Mouse (Mus musculus): ENCODE results near the gene Snx20. TPM values are rescaled to one million over a fixed set of nuclear protein-coding genes. Genes with fewer than 3 reads are reported as not detected.

The Snx20 gene
- total RNA-seq, 2 experiments from 2014 or later: 0.98 to 1.6 TPM

GRCm38 (mm10) chr8:88593947-88594346 is 42.0 kb downstream of the Snx20 start:
- intact Hi-C loops (cut with DNase I): no loop called here
- Histone ChIP-seq H3K27ac (no peak overlapping the region), H3K4me3 (no peak overlapping the region)
- no peak for DNase-seq (ENCODE audit: extremely low spot score in 1 of 2, low spot score in 2 of 2)
- no peak for TF ChIP-seq CTCF (IDR thresholded peaks at IDR 0.05)

DNA sequence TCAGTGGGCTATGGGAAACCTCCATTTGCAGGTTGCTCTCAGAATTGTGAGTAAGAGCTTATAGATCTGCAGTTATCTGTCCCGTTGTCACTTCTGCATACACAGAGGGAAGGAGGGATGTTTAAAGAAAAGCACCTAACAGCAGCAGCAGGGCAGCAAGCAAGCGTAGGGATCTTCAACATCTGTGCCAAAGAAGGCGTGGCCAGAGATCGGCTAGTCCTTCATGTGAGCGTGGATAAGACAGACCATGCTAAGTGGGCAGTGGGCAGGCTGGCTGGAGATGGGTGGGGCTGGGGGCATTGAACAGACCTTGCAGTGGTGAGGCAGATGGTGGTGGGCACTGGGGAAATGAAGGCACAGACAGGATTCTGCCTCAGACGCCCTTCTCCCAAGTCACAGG is 45.7 kb downstream of the Snx20 start:
- H3K27ac ChIP-seq: no peak overlapping the region
- no peak for DNase-seq (ENCODE audit: extremely low spot score in 1 of 2, low spot score in 2 of 2)
- intact Hi-C loops (cut with DNase I): no loop called here
- no peak for TF ChIP-seq CTCF (IDR thresholded peaks at IDR 0.05)
- H3K4me3 ChIP-seq: no peak overlapping the region

DNA sequence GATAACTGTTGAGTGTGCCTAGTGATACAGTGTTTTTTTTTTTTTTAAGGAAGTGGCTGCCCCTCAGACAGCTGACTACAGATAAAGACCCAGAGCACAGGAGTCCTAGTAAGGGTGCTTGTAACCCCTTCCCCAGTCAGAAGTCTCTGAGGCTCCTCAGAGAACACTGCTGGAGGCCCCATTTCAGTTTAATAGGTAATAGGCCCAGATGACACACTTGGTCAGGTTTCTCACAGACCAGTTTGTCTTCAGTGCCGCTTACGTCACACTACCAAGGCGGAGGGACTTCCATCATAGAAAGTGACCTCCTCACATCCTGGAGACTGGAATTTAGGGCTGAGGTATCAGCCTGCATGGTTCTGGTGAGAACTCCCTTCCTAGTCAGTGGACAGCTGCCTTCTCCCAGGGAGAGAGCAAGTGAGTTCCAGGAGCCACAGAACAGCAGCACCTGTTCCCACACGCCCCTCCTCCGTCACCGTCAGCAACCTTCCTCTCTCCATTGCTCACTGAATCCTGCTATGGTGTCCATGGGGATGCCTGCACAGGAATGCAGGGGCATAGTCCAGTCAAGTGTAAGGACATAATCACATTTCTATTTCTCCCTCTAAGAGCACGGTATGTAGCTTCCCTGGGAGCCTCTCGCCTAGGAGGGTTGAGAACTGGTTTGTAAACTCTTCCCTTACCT is 47.6 kb downstream of the Snx20 start:
- DNase-seq (ENCODE audit: extremely low spot score in 1 of 2, low spot score in 2 of 2): no peak

GRCm38 (mm10) chr8:88583863-88584262 is 52.1 kb downstream of the Snx20 start:
- no peak for TF ChIP-seq CTCF (IDR thresholded peaks at IDR 0.05)
- no peak overlapping the region for H3K4me3 ChIP-seq
- intact Hi-C loops (cut with DNase I): no loop called here
- no peak overlapping the region for H3K27ac ChIP-seq
- DNase-seq (ENCODE audit: extremely low spot score in 1 of 2, low spot score in 2 of 2): no peak

More for the DNA sequence above, 47.6 kb downstream of the Snx20 start:
- TF ChIP-seq CTCF (IDR thresholded peaks at IDR 0.05): no peak
- H3K4me3 ChIP-seq: no peak overlapping the region
- intact Hi-C loops (cut with DNase I): no loop called here
- no peak overlapping the region for H3K27ac ChIP-seq

DNA sequence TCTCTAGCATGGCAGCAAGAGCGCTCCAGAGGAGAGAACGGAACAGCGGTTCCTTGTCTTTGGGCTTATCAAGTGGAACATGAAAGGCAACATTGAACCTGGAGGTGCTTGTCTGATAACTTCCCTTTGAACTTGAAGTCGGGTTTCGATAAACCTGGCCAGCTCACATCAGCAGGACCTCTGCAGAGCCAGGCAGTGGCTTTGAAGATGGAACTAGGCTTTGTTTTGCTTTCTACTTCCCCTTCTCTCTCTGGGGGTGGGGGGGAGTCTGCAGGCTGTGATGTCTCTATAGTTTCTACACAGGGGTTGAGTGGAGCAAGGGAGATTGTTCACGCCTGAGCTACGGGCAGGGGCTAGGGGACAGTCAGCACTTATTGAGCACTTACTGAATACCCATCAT is 55.1 kb downstream of the Snx20 start:
- H3K4me3 ChIP-seq: no peak overlapping the region
- intact Hi-C loops (cut with DNase I): no loop called here
- DNase-seq (ENCODE audit: extremely low spot score in 1 of 2, low spot score in 2 of 2): no peak
- H3K27ac ChIP-seq: no peak overlapping the region
- TF ChIP-seq CTCF (IDR thresholded peaks at IDR 0.05): no peak

DNA sequence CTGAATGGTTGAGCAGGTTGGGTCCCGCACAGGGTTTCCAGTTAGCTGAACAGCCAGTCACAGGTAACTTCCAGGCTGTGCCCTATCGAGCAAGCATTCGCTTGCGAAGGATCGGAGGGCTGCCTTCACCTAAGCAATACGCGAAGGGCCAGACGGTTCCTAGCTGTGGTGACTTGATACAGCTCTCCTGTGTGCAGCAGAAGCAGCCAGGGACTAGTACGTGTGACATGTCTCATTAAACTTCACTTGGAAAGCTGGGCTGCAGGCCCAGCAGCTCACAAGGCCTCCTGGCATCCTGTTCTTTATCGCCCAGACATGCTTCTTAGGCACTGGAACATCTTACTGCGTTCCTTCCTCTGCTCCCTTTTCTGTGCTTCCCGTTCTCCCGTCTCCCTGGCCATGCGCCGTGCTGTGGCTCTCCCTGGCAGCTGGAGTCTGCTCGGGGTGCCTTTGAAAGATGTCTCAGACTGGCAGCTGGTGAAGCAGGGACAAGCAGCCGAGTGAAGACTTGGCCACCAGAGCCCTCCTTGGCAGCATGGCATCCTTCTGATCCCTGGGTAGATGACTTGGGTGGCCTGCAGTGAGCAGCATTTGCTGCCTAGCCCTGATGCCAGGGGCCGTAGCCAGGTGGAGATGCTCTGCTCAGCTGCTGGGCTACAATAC is 56.1 kb downstream of the Snx20 start:
- Histone ChIP-seq H3K27ac (no peak overlapping the region; the same call in 1 of the 2 replicates), H3K4me3 (no peak overlapping the region)
- DNase-seq (ENCODE audit: extremely low spot score in 1 of 2, low spot score in 2 of 2): no peak
- intact Hi-C loops (cut with DNase I): loop anchor here (5.0 kb wide), 1 partner anchor 127 kb away; no protein-coding TSS in a partner anchor
- TF ChIP-seq CTCF (IDR thresholded peaks at IDR 0.05): no peak

- Histone ChIP-seq H3K27ac (no peak overlapping the region; the same call in 1 of the 2 replicates), H3K4me3 (no peak overlapping the region)
- DNase-seq (ENCODE audit: extremely low spot score in 1 of 2, low spot score in 2 of 2): no peak
- intact Hi-C loops (cut with DNase I): loop anchor here (5.0 kb wide), 1 partner anchor 127 kb away; no protein-coding TSS in a partner anchor
- TF ChIP-seq CTCF (IDR thresholded peaks at IDR 0.05): no peak
These were observed 56.7 kb downstream of the Snx20 start for GRCm38 (mm10) chr8:88579246-88579645.

GRCm38 (mm10) chr8:88578413-88579175 is 57.3 kb downstream of the Snx20 start:
- no peak overlapping the region for H3K27ac ChIP-seq
- DNase-seq (ENCODE audit: extremely low spot score in 1 of 2, low spot score in 2 of 2): no peak
- TF ChIP-seq CTCF (IDR thresholded peaks at IDR 0.05): no peak; the same call in 1 of the 2 replicates
- no peak overlapping the region for H3K4me3 ChIP-seq
- intact Hi-C loops (cut with DNase I): loop anchor here (5.0 kb wide), 1 partner anchor 126 kb away; no protein-coding TSS in a partner anchor

DNA sequence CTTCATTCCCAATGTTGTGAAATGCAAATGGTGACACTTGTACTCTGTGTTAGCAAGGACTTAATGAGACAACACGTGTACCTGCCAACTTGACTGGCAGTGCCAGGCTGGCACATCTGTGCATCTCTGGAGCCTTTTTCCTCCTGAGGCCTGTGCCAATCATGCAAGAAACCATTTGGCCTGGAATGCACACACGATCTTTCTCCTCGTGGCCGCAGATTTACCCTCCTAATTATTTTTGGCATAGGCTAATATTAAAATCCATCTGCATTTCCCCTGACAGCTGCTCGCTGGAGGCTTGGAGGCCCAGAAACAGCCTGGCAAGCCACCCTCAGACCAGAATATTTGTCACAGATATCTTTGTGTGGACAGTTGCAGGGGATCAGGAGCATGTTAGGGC is 58.3 kb downstream of the Snx20 start:
- H3K4me3 ChIP-seq: no peak overlapping the region
- intact Hi-C loops (cut with DNase I): loop anchor here (5.0 kb wide), 1 partner anchor 125 kb away; no protein-coding TSS in a partner anchor
- no peak overlapping the region for H3K27ac ChIP-seq
- TF ChIP-seq CTCF (IDR thresholded peaks at IDR 0.05): no peak
- no peak for DNase-seq (ENCODE audit: extremely low spot score in 1 of 2, low spot score in 2 of 2)

Other genes with a start within 250 kb of the Snx20 start
- 10 to 100 TPM; 13.7 to 14.1 TPM for gene Nkd1, start 114.8 kb downstream of the Snx20 start, total RNA-seq (2021)
- gene Nod2, start 11.2 kb upstream of the Snx20 start, total RNA-seq (2021): under 1 TPM; 0.27 to 0.65 TPM
- gene Cyld, start 60.9 kb upstream of the Snx20 start, total RNA-seq (2021): 100 to 1,000 TPM; 102 to 110 TPM